Mouse (Mus musculus) myocyte (in vitro differentiated cells): ENCODE data around the gene Kif6. TPM values are rescaled to one million over a fixed set of nuclear protein-coding genes. Genes with fewer than 3 reads are reported as not detected.

Experiments used
- H3K27me3 ChIP-seq: one replicate; pipeline ENCODE4 v1.6.1; 2011; ENCODE audit not compliant: control insufficient read depth, insufficient read depth, insufficient read length
- H3K36me3 ChIP-seq: one replicate; pipeline ENCODE4 v1.6.1; 2011; ENCODE audit not compliant: control insufficient read depth, insufficient read depth
- H3K4me2 ChIP-seq: one replicate; pipeline ENCODE4 v1.6.1; 2011; ENCODE audit warnings: low read depth, control low read depth
- H3K4me3 ChIP-seq: one replicate; pipeline ENCODE4 v1.5.1; 2011; ENCODE audit warnings: mild to moderate bottlenecking, control low read depth, moderate library complexity
- H3K79me2 ChIP-seq: one replicate; pipeline ENCODE4 v1.6.1; 2011; ENCODE audit not compliant: control insufficient read depth, insufficient read depth
- H3ac ChIP-seq: one replicate; pipeline ENCODE4 v1.6.1; 2011; ENCODE audit not compliant: control insufficient read depth, insufficient read length
- CEBPB ChIP-seq: IDR thresholded peaks from 2 replicates; pipeline ENCODE4 v1.6.1; 2011; ENCODE audit warnings: mild to moderate bottlenecking, moderate library complexity; ENCODE audit not compliant: poor library complexity, insufficient read depth, severe bottlenecking
- E2F4 ChIP-seq: IDR thresholded peaks from one replicate; pipeline ENCODE4 v1.6.1; 2011; ENCODE audit warnings: mild to moderate bottlenecking, control low read depth, moderate library complexity; ENCODE audit not compliant: insufficient read depth
- MAX ChIP-seq: IDR thresholded peaks from one replicate; pipeline ENCODE4 v1.6.1; 2011; ENCODE audit warnings: low read depth, mild to moderate bottlenecking, control low read depth
- MYOD1 ChIP-seq, 3 experiments: IDR thresholded peaks; one replicate each; pipeline ENCODE4 v1.6.1; 2011; ENCODE audit warnings: control low read depth in 2 of 3, low read depth in 2 of 3, mild to moderate bottlenecking in 2 of 3, moderate library complexity in 1 of 3; ENCODE audit not compliant: insufficient read length in 2 of 3, control insufficient read depth in 1 of 3
- MYOG ChIP-seq, 3 experiments: IDR thresholded peaks; one replicate each; pipeline ENCODE4 v1.6.1; 2011; ENCODE audit warnings: control low read depth in 2 of 3, low read depth in 2 of 3, mild to moderate bottlenecking in 2 of 3; ENCODE audit not compliant: insufficient read length in 2 of 3, control insufficient read depth in 1 of 3, insufficient read depth in 1 of 3
- POLR2A ChIP-seq: IDR thresholded peaks from one replicate; pipeline ENCODE4 v1.6.1; 2011; ENCODE audit warnings: low read depth, mild to moderate bottlenecking, control low read depth, moderate library complexity; ENCODE audit not compliant: insufficient read length
- POLR2AphosphoS2 ChIP-seq: IDR thresholded peaks from one replicate; pipeline ENCODE4 v1.6.1; 2011; ENCODE audit warnings: low read depth, control low read depth; ENCODE audit not compliant: insufficient read length
- REST ChIP-seq: IDR thresholded peaks from one replicate; pipeline ENCODE4 v1.6.1; 2011; ENCODE audit warnings: mild to moderate bottlenecking, control low read depth, moderate library complexity; ENCODE audit not compliant: insufficient read depth, insufficient read length
- SRF ChIP-seq: IDR thresholded peaks from one replicate; pipeline ENCODE4 v1.6.1; 2011; ENCODE audit warnings: low read depth; ENCODE audit not compliant: control insufficient read depth, insufficient read length
- TCF12 ChIP-seq: IDR thresholded peaks from one replicate; pipeline ENCODE4 v1.6.1; 2011; ENCODE audit warnings: mild to moderate bottlenecking, control low read depth; ENCODE audit not compliant: poor library complexity, insufficient read depth, severe bottlenecking
- TCF3 ChIP-seq: IDR thresholded peaks from one replicate; pipeline ENCODE4 v1.6.1; 2011; ENCODE audit warnings: low read depth, control low read depth; ENCODE audit not compliant: insufficient read length
- USF1 ChIP-seq: IDR thresholded peaks from one replicate; pipeline ENCODE4 v1.6.1; 2011; ENCODE audit warnings: low read depth, mild to moderate bottlenecking, control low read depth, moderate library complexity
- polyA plus RNA-seq: library from polyadenylated mRNA; unstranded; fragments of >200 nt; fragmentation: generic; extraction: Trizol; gene quantifications from one replicate; pipeline ENCODE4 v1.2.1, GENCODE M21; 2012; ENCODE audit warnings: missing spikeins

Kif6 gene
- polyA plus RNA-seq, 1 experiment: 0.07 TPM

DNA sequence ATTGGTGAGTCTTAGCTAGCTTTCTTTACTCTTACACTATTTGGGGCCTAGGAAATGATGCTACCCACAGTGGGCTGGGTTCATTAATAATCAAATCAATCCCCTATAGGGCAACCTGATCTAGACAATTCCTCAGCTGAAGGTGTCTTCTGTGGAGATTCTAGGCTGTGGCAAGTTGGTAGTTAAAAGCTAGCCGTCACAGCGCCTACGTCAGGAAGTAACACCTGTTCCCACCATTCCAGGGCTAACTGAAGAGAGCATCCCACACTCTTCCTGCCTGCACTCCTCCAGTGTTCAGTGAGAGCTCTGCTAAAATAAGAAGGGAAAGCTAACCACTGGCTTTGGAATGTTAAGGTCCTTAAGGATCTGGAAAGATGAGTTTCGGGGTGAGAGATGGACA lies 205.3 kb downstream of the Kif6 start:
- no peaks in the 10 kb centered on the region for H3K27me3 ChIP-seq
- H3ac ChIP-seq: no peak overlapping the region
- no peak overlapping the region for H3K4me2 ChIP-seq
- H3K36me3 ChIP-seq: no peaks in the 10 kb centered on the region
- H3K79me2 ChIP-seq: no peaks in the 10 kb centered on the region
- no peak overlapping the region for H3K4me3 ChIP-seq
- TF ChIP-seq USF1 (no peak), POLR2AphosphoS2 (no peak), TCF3 (no peak), E2F4 (no peak), SRF (no peak), CEBPB (no peak), MAX (no peak), TCF12 (no peak), MYOD1 (IDR thresholded peaks at IDR 0.05; ENCODE audit: control insufficient read depth in 1 of 3, insufficient read length in 2 of 3, low read depth in 2 of 3) (no peak), POLR2A (no peak), REST (no peak), MYOG (IDR thresholded peaks at IDR 0.05; ENCODE audit: control insufficient read depth in 1 of 3, insufficient read depth in 1 of 3, insufficient read length in 2 of 3, low read depth in 2 of 3) (no peak)

GRCm38 (mm10) chr17:49824142-49824840 lies 209.4 kb downstream of the Kif6 start:
- TF ChIP-seq TCF12: no peak
- TF ChIP-seq MYOG (IDR thresholded peaks at IDR 0.05; ENCODE audit: control insufficient read depth in 1 of 3, insufficient read depth in 1 of 3, insufficient read length in 2 of 3, low read depth in 2 of 3): no peak
- TF ChIP-seq POLR2AphosphoS2: no peak
- TF ChIP-seq CEBPB: no peak
- TF ChIP-seq USF1: no peak
- TF ChIP-seq MYOD1 (IDR thresholded peaks at IDR 0.05; ENCODE audit: control insufficient read depth in 1 of 3, insufficient read length in 2 of 3, low read depth in 2 of 3): no peak
- TF ChIP-seq POLR2A: no peak
- no peaks in the 10 kb centered on the region for H3K27me3 ChIP-seq
- no peak overlapping the region for H3K4me3 ChIP-seq
- no peaks in the 10 kb centered on the region for H3K36me3 ChIP-seq
- H3K79me2 ChIP-seq: no peaks in the 10 kb centered on the region
- H3ac ChIP-seq: no peak overlapping the region
- no peak overlapping the region for H3K4me2 ChIP-seq

- H3K4me2 ChIP-seq: no peak overlapping the region
- no peak overlapping the region for H3K4me3 ChIP-seq
- no peak for TF ChIP-seq MAX
- TF ChIP-seq E2F4: no peak
- TF ChIP-seq MYOD1 (IDR thresholded peaks at IDR 0.05; ENCODE audit: control insufficient read depth in 1 of 3, insufficient read length in 2 of 3, low read depth in 2 of 3): no peak
- no peak for TF ChIP-seq POLR2AphosphoS2
- no peak for TF ChIP-seq POLR2A
- no peak for TF ChIP-seq USF1
- no peak for TF ChIP-seq REST
- TF ChIP-seq CEBPB: no peak
- TF ChIP-seq MYOG (IDR thresholded peaks at IDR 0.05; ENCODE audit: control insufficient read depth in 1 of 3, insufficient read depth in 1 of 3, insufficient read length in 2 of 3, low read depth in 2 of 3): no peak
- TF ChIP-seq SRF: no peak
- TF ChIP-seq TCF3: no peak
- no peak for TF ChIP-seq TCF12
- no peaks in the 10 kb centered on the region for H3K79me2 ChIP-seq
- no peaks in the 10 kb centered on the region for H3K36me3 ChIP-seq
- no peak overlapping the region for H3ac ChIP-seq
- H3K27me3 ChIP-seq: no peaks in the 10 kb centered on the region
Measured at GRCm38 (mm10) chr17:49824841-49825450, 210.0 kb downstream of the Kif6 start.

- Histone ChIP-seq H3ac (no peak overlapping the region), H3K36me3 (no peaks in the 10 kb centered on the region), H3K79me2 (no peaks in the 10 kb centered on the region), H3K4me2 (no peak overlapping the region), H3K27me3 (no peaks in the 10 kb centered on the region), H3K4me3 (no peak overlapping the region)
- TF ChIP-seq POLR2AphosphoS2 (no peak), CEBPB (no peak), TCF3 (no peak), E2F4 (no peak), MAX (no peak), SRF (no peak), TCF12 (no peak), MYOG (IDR thresholded peaks at IDR 0.05; ENCODE audit: control insufficient read depth in 1 of 3, insufficient read depth in 1 of 3, insufficient read length in 2 of 3, low read depth in 2 of 3) (no peak), POLR2A (no peak), USF1 (no peak), REST (no peak), MYOD1 (IDR thresholded peaks at IDR 0.05; ENCODE audit: control insufficient read depth in 1 of 3, insufficient read length in 2 of 3, low read depth in 2 of 3) (no peak)
Measured at GRCm38 (mm10) chr17:49825831-49826230, 210.9 kb downstream of the Kif6 start.

- Histone ChIP-seq H3ac (no peak overlapping the region), H3K79me2 (no peaks in the 10 kb centered on the region), H3K4me3 (no peak overlapping the region), H3K4me2 (no peak overlapping the region), H3K36me3 (no peaks in the 10 kb centered on the region), H3K27me3 (no peaks in the 10 kb centered on the region)
- TF ChIP-seq MAX: no peak
- TF ChIP-seq POLR2A: no peak
- TF ChIP-seq TCF12: no peak
- TF ChIP-seq E2F4: no peak
- TF ChIP-seq SRF: no peak
- no peak for TF ChIP-seq REST
- TF ChIP-seq MYOD1 (IDR thresholded peaks at IDR 0.05; ENCODE audit: control insufficient read depth in 1 of 3, insufficient read length in 2 of 3, low read depth in 2 of 3): no peak
- TF ChIP-seq MYOG (IDR thresholded peaks at IDR 0.05; ENCODE audit: control insufficient read depth in 1 of 3, insufficient read depth in 1 of 3, insufficient read length in 2 of 3, low read depth in 2 of 3): no peak
- TF ChIP-seq CEBPB: no peak
- no peak for TF ChIP-seq POLR2AphosphoS2
- TF ChIP-seq USF1: no peak
- TF ChIP-seq TCF3: no peak
Measured at GRCm38 (mm10) chr17:49831745-49832144, 216.8 kb downstream of the Kif6 start.
